Mouse (Mus musculus) liver, postnatal 0 days (tissue): ENCODE measurements at regions not wholly inside any gene's neighbourhood (a gene's known extent, or its start where the extent isn't known, plus 50 kb on each side); places are given as distances from the start of the nearest gene placed in this dataset.

Experiments used
- CTCF ChIP-seq: sonication (generic); IDR thresholded peaks from 2 replicates; pipeline ENCODE4 v1.5.1; 2016; ENCODE audit warnings: antibody characterized with exemption, low read depth
- EP300 ChIP-seq: IDR thresholded peaks from 2 replicates; pipeline ENCODE4 v1.6.1; 2016; ENCODE audit warnings: antibody characterized with exemption, low read depth, mild to moderate bottlenecking

GRCm38 (mm10) chr8:103441163-103441562 lies 655.7 kb upstream of the Cdh11 start:
- TF ChIP-seq EP300 (no peak), CTCF (peak; percentile 60)
